Mouse (Mus musculus) left cerebral cortex, postnatal 10 days (tissue): ENCODE measurements around the gene Cks1brt. TPM values are rescaled to one million over a fixed set of nuclear protein-coding genes. Genes with fewer than 3 reads are reported as not detected.
"Not testable (repeated sequence)": the region's sequence is repeated elsewhere in the genome, so short reads cannot be mapped to it uniquely, and the experiment has no call there.

ENCODE experiments used
- DNase-seq, 2 experiments: peaks; one replicate each; pipeline ENCODE4 v3.0.0; 2021 to 2022; ENCODE audit warnings: low spot score in 2 of 2, mixed read lengths in 1 of 2; ENCODE audit errors: extremely low spot score in 1 of 2
- intact Hi-C: fragments of 180-260 bp; cut with DNase I; formaldehyde crosslinking; loops from one replicate; pipeline ENCODE4 v1.15.1; 2025
- microRNA-seq: library from miRNA; unstranded; fragments of <30 nt; microRNA quantifications from one replicate; pipeline ENCODE4 v1.2.0, GENCODE M21; 2022
- total RNA-seq, 2 experiments: library from RNA; stranded (reverse); gene quantifications; 2 replicates each; pipeline ENCODE4 v1.2.3; 2021

Gene Cks1brt
- total RNA-seq = not detected

- no peak for DNase-seq
- intact Hi-C loops = no loop called here
These were observed at the start of gene Cks1brt for GRCm38 (mm10) chr8:85151624-85152023. TSS of gene Cks1brt (plus strand) at chr8:85151924.

DNA sequence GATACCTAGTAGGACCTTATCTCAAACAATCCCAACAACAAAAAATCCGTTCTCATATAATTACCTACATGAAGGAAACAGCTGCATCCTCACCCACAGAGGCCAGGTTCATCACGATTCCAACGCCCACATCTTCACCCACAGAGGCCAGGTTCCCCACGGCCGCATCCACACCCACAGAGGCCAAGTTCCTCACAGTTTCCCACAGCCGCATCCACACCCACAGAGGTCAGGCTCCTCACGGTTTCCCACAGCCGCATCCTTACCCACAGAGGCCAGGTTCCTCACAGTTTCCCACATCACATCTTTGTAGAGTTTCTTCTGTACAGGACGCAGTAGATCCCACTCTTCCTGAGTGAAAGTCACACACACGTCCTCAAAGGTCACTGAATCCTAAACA, 38.5 kb upstream of the Cks1brt start:
- no peak for DNase-seq
- intact Hi-C loops = no loop called here

DNA sequence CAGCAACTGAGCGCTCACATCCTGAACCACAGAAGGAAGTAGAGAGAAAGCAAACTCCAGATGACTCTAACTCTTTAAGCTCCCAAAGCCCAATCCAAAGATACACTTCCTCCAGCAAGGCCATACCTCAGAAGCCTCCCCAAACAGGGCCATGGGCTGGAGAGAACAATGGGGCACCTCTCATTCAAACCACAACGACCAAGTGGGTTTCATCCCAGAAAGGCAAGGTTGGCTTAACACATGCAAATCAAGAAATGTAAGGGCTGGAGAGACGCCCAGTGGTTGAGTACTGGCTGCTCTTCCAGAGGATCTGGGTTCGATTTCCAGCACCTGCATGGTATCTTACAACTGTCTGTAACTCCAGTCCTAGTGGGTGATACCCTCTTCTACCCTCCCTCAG, 36.2 kb upstream of the Cks1brt start:
- DNase-seq = no peak
- intact Hi-C loops = no loop called here

GRCm38 (mm10) chr8:85116984-85117383, 34.7 kb upstream of the Cks1brt start:
- DNase-seq = no peak
- intact Hi-C loops = no loop called here

DNA sequence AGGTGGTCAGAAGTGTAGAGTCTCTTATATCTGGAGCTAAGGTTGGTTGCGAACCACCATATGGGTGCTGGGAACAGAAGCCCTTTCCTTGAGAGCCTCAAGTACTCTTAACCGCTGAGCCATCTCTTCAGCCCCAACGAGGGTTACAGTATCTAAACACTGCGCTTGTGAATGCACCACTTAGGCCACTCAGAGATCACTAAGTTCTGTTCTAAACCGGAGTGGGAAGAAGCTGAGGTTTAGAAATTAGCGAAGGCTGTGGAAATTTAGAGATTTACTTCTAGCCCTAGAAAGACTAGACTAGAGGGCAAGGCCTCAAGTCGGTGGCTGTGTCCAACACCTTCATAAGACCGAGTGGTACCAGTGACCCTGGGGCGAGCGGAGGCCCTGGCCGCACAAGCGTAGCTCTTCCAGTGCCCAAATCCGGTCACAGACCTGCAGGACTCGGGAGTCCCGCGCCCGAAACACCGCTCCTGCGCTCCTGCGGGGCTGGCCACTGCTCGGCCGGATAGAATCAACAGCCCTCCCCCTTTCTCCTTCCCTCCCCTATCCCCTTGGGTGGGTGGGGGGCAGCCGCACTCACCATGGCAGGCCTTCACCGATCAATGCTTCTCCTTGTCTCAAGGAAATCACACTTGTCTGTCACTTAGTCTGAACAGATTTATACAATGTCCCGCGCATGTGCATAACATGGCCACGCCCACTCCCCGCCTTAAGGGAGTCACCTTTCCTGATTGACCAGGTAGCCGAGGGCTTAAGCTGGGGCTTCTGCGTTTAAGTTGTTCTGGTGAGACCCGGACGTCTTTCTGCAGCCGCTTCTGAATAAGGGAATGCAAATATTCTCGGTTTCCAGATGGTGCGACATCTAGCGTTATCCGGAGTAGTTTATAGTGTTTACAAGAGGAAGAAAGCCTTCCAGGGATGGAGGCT, 32.4 kb upstream of the Cks1brt start:
- intact Hi-C loops = no loop called here
- DNase-seq = peak; percentile 76 to 88

GRCm38 (mm10) chr8:85120251-85120650, 31.5 kb upstream of the Cks1brt start:
- DNase-seq, intact Hi-C loops: not testable (repeated sequence)

GRCm38 (mm10) chr8:85122995-85123394, 28.7 kb upstream of the Cks1brt start, which contains the start of gene Zfp791:
TSS of gene Zfp791 (minus strand) at chr8:85123095.
- DNase-seq = no peak
- intact Hi-C loops = no loop called here

DNA sequence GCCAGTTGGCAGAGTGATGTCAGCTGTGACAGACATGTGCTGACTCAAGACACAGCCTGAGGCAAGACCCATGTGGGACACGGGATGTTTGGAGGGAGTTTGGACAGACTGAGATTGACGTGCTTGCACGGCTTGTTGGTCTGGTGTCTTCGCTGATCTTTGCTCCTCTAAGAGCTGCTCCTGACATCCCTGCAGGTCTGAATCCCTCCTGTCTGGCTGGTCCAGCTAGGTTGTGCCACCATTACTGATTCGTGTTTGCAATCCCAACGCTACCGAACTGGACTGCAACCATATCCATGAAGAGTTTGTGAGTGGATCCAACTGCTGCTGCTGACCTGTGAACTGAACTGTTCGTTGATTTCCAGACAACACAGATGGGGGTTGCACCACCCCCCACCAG, 28.0 kb upstream of the Cks1brt start:
- intact Hi-C loops = no loop called here
- DNase-seq = no peak

DNA sequence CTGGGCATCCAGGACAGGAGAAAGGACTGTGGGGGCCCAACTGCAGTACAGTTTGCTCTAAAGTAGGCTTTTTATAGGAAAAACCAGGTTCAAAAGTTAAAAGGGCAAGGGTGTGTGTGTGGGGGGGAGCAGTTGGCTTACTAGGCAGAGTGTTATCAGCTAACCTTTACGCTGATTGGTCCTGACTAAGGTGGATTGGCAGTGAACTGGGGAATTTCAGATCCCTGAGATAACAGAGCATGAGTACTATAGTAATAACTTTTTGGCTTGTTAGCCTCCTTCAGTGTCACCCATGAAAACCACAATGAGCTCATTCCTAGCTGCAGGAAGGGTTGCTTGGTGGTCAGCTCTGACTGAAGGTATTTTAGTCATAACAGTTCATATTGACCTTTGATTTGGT, 19.4 kb upstream of the Cks1brt start:
- no peak for DNase-seq
- intact Hi-C loops = no loop called here

DNA sequence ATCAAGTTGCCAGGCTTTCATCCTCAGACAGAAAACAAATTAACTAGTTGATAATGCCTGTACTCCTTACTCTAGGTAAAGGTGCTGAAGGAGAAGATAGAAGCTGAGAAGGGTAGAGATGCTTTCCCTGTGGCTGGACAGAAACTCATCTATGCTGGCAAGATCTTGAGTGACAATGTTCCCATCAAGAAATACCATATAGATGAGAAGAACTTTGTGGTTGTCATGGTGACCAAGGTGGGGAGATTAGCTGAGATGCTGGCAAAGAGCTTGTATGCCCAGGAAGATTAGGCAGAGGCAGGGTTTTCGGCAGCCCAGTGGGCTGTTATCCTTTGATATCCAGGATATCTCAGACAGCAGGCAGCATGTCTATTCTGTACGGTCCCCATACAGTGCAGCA, 16.0 kb upstream of the Cks1brt start:
- DNase-seq, intact Hi-C loops: not testable (repeated sequence)

GRCm38 (mm10) chr8:85142516-85142915, 9.2 kb upstream of the Cks1brt start:
- no peak for DNase-seq
- intact Hi-C loops = no loop called here

GRCm38 (mm10) chr8:85171291-85171690, 19.6 kb downstream of the Cks1brt start:
- peak; percentile 15 to 47 for DNase-seq
- intact Hi-C loops = no loop called here

GRCm38 (mm10) chr8:85175892-85176291, 24.2 kb downstream of the Cks1brt start:
- DNase-seq = no peak
- intact Hi-C loops = loop anchor here (2.0 kb wide), 1 partner anchor 95 kb away; the partner anchor contains the start of genes Wdr83 and Wdr83os

GRCm38 (mm10) chr8:85192346-85192745, 40.6 kb downstream of the Cks1brt start:
- no peak for DNase-seq
- intact Hi-C loops = no loop called here

GRCm38 (mm10) chr8:85220220-85220619, 68.5 kb downstream of the Cks1brt start:
- DNase-seq = no peak
- intact Hi-C loops = no loop called here

DNA sequence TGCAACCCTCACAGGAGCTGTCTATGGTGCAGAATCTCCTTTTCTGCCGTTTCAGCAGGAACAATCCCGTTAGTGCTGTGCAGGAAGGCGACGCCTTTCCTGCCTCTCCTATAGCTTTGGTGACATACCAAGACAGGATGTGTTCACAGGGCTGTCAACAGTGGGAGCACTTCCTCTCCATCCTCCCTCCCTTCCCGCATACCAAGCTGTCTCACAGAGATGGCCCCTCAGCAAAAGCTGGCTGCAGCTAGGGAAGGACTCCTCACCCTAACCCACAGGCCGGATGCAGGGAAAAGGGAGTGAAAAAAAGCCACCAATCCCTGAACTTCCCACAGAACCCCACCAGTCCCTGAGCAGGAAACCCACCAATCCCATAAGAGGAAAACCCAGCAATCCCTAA, 69.3 kb downstream of the Cks1brt start:
- intact Hi-C loops = no loop called here
- DNase-seq = peak in 1 of 2 experiments; percentile 61

Small RNA genes lying within 50 kb of the gene (microRNA-seq; reads per million reads assigned to microRNA genes)
- not detected for gene Gm23388

Other genes starting within 250 kb of the Cks1brt start
- not detected for gene Klf1, start 250.0 kb upstream of the Cks1brt start, total RNA-seq
- gene Dnase2a, start 243.4 kb upstream of the Cks1brt start, total RNA-seq = 1 to 10 TPM; 2.5 to 2.9 TPM
- gene Mast1, start 214.6 kb upstream of the Cks1brt start, total RNA-seq = 100 to 1,000 TPM; 183 to 187 TPM
- gene Rtbdn, start 204.9 kb upstream of the Cks1brt start, total RNA-seq = 1 to 10 TPM; 4.2 to 4.6 TPM
- gene Gm49661, start 182.5 kb upstream of the Cks1brt start, total RNA-seq = not detected
- 100 to 1,000 TPM; 507 to 518 TPM for gene Prdx2, start 182.3 kb upstream of the Cks1brt start, total RNA-seq
- 10 to 100 TPM; 41.0 to 44.2 TPM for gene Rnaseh2a, start 182.2 kb upstream of the Cks1brt start, total RNA-seq
- 10 to 100 TPM; 29.9 to 33.0 TPM for gene Junb, start 173.2 kb upstream of the Cks1brt start, total RNA-seq
- gene Hook2, start 161.3 kb upstream of the Cks1brt start, total RNA-seq = 10 to 100 TPM; 13.4 to 13.9 TPM
- gene Best2, start 137.4 kb upstream of the Cks1brt start, total RNA-seq = not detected
- gene Asna1, start 126.6 kb upstream of the Cks1brt start, total RNA-seq = 100 to 1,000 TPM; 111 to 113 TPM
- 100 to 1,000 TPM; 139 to 145 TPM for gene Trir, start 125.1 kb upstream of the Cks1brt start, total RNA-seq
- gene Tnpo2, start 115.0 kb upstream of the Cks1brt start, total RNA-seq = 100 to 1,000 TPM; 168 to 193 TPM
- gene Fbxw9, start 91.9 kb upstream of the Cks1brt start, total RNA-seq = 10 to 100 TPM; 60.1 to 63.5 TPM
- gene Gm5741, start 83.9 kb upstream of the Cks1brt start, total RNA-seq = not detected
- gene Dhps, start 80.2 kb upstream of the Cks1brt start, total RNA-seq = 10 to 100 TPM; 72.3 to 78.4 TPM
- gene Wdr83os, start 71.2 kb upstream of the Cks1brt start, total RNA-seq = 10 to 100 TPM; 54.3 to 60.4 TPM
- gene Wdr83, start 70.6 kb upstream of the Cks1brt start, total RNA-seq = 10 to 100 TPM; 24.8 to 28.9 TPM
- 10 to 100 TPM; 35.6 to 37.2 TPM for gene Man2b1, start 68.7 kb upstream of the Cks1brt start, total RNA-seq
- 1 to 10 TPM; 5.6 to 6.0 TPM for gene Zfp791, start 28.8 kb upstream of the Cks1brt start, total RNA-seq
- gene Olfr371, start 74.1 kb downstream of the Cks1brt start, total RNA-seq = not detected
- gene Orc6, start 147.7 kb downstream of the Cks1brt start, total RNA-seq = 10 to 100 TPM; 43.7 to 45.1 TPM
- gene Vps35, start 147.9 kb downstream of the Cks1brt start, total RNA-seq = 100 to 1,000 TPM; 151 to 156 TPM
- gene Mylk3, start 234.4 kb downstream of the Cks1brt start, total RNA-seq = 1 to 10 TPM in 1 of 2 experiments, under 1 TPM in 1; 0.49 to 2.4 TPM